Comparison of ENCODE assay signal across 7 mouse cellular contexts in the genomic region with DNA sequence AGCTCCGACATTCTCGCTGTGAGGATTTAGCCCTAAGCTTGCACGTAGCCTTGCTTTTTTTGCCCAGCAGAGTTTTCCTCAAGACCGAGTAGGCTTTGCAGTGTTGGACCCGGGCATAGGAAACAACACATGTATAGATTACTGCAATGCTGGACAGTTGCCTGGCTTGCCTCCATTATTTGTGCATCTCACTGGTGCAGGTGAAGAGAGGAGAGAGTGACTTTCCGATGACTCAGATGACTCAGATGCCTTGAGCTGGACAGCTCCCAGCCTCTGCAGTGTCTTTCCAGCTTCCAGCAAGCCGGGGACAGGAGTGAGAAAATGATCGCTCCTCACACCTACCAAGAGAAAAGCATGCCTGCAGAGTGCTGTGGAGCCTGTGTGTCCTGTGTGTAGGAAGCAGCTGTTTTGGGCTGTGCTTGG. TPM values are rescaled to one million over a fixed set of nuclear protein-coding genes. Genes with fewer than 3 reads are reported as not detected.
DNase-seq lines count a peak whose midpoint lies in the region; ATAC-seq and TF ChIP-seq lines count a peak whose summit lies in the region.

No protein-coding gene starts in this region.

- 30% methylated on average over 8 of the region's 8 CpGs for WGBS in hindbrain, embryonic 16.5 days
- 47% methylated on average over 8 of the region's 8 CpGs for WGBS in hindbrain, embryonic 13.5 days

- H3K4me3 ChIP-seq in hindbrain, embryonic 16.5 days (ENCODE audit: low read length) = no peak overlapping the region
- no peak overlapping the region for H3K4me3 ChIP-seq in hindbrain, embryonic 13.5 days
- H3K4me3 ChIP-seq in E14TG2a.4 (replicated peaks; ENCODE audit: low read length) = peak overlapping the region; percentile 49
- H3K4me3 ChIP-seq in ES-E14 (ENCODE audit: insufficient read depth in 1 of 2, low read depth in 1 of 2, low read length in 2 of 2, poor library complexity in 1 of 2, severe bottlenecking in 1 of 2) = no peak overlapping the region

- 0 out of 2 replicates have a peak, but pooled peaks have one; percentile 6 for ATAC-seq in hindbrain, embryonic 16.5 days
- ATAC-seq in hindbrain, embryonic 13.5 days (ENCODE audit: low FRiP score) = no peak

- H3K4me1 ChIP-seq in hindbrain, embryonic 16.5 days (ENCODE audit: control insufficient read depth, insufficient read depth, low read depth, low read length) = no peaks in the 10 kb centered on the region
- 0 out of 2 replicates have a peak, but pooled peaks cover 4% of the 10 kb centered on the region for H3K4me1 ChIP-seq in hindbrain, embryonic 13.5 days (replicated peaks)
- H3K4me1 ChIP-seq in E14TG2a.4 (replicated peaks; ENCODE audit: low read depth, low read length) (peaks cover 95% of the 10 kb centered on the region), ES-E14 (ENCODE audit: control insufficient read depth in 2 of 2, insufficient read depth in 2 of 2, low read length in 2 of 2, poor library complexity in 1 of 2) (peaks cover 7 to 20% of the 10 kb centered on the region in 2 experiments)

- no peak overlapping the region for H3K9ac ChIP-seq in hindbrain, embryonic 16.5 days (ENCODE audit: low read depth, low read length)
- no peak overlapping the region for H3K9ac ChIP-seq in hindbrain, embryonic 13.5 days
- H3K9ac ChIP-seq in ES-E14 (ENCODE audit: insufficient read depth, low read depth, low read length, poor library complexity, severe bottlenecking) = no peak overlapping the region

- H3K36me3 ChIP-seq in hindbrain, embryonic 16.5 days (ENCODE audit: control insufficient read depth, insufficient read depth, low read length) = no peaks in the 10 kb centered on the region
- H3K36me3 ChIP-seq in hindbrain, embryonic 13.5 days = no peaks in the 10 kb centered on the region
- H3K36me3 ChIP-seq in E14TG2a.4 (ENCODE audit: insufficient read depth, low read length) = peaks cover 85% of the 10 kb centered on the region
- peaks cover 33% of the 10 kb centered on the region for H3K36me3 ChIP-seq in ES-E14 (ENCODE audit: control insufficient read depth, insufficient read depth, low read length, poor library complexity, severe bottlenecking)

- DNase-seq in ES-E14 (ENCODE audit: low read depth, low spot score) = no peak
- peak; percentile 61 for DNase-seq in gastrocnemius, postnatal 25 days
- no peak for DNase-seq in ovary, postnatal 36 days (ENCODE audit: low spot score)
- no peak for DNase-seq in thymus, adult 18-20 months

- H3K4me2 ChIP-seq in hindbrain, embryonic 16.5 days (ENCODE audit: low read length) = no peak overlapping the region
- H3K4me2 ChIP-seq in hindbrain, embryonic 13.5 days = no peak overlapping the region

- H3K9me3 ChIP-seq in hindbrain, embryonic 16.5 days (ENCODE audit: control insufficient read depth, low read length) = no peaks in the 10 kb centered on the region
- no peaks in the 10 kb centered on the region for H3K9me3 ChIP-seq in hindbrain, embryonic 13.5 days
- H3K9me3 ChIP-seq in E14TG2a.4 (ENCODE audit: low read length) (no peaks in the 10 kb centered on the region), ES-E14 (ENCODE audit: control insufficient read depth, insufficient read depth, low read depth, low read length) (no peaks in the 10 kb centered on the region)

- H3K27me3 ChIP-seq in hindbrain, embryonic 16.5 days (replicated peaks; ENCODE audit: control insufficient read depth, insufficient read depth, low read length) = no peaks in the 10 kb centered on the region
- no peaks in the 10 kb centered on the region for H3K27me3 ChIP-seq in hindbrain, embryonic 13.5 days
- no peaks in the 10 kb centered on the region for H3K27me3 ChIP-seq in E14TG2a.4 (ENCODE audit: insufficient read depth, low read length)

- H3K27ac ChIP-seq in hindbrain, embryonic 16.5 days (ENCODE audit: low read depth, low read length) = no peak overlapping the region
- no peak overlapping the region for H3K27ac ChIP-seq in hindbrain, embryonic 13.5 days
- H3K27ac ChIP-seq in ES-E14 (ENCODE audit: insufficient read depth, low read depth, low read length, poor library complexity, severe bottlenecking) = no peak overlapping the region

- in situ Hi-C loops in ES-E14 (cut with MboI; ENCODE audit: low sequenced_read_pairs in 2 of 2, unreplicated experiment in 2 of 2) = no loop called here

- no peak for TF ChIP-seq CTCF in E14TG2a.4 (conservative IDR thresholded peaks at IDR 0.05; ENCODE audit: low read length)

TF ChIP-seq in ES-E14, 5 proteins besides CTCF, POLR2A, EP300 and RAD21:
- 0 out of 2 replicates have a peak, but pooled peaks have one; percentile 15 for TF ChIP-seq CHD2 (IDR thresholded peaks at IDR 0.05; ENCODE audit: low read depth, low read length)
- TF ChIP-seq MAFK (IDR thresholded peaks at IDR 0.05; ENCODE audit: insufficient read depth, low read depth, low read length) = peak; percentile 76
- TF ChIP-seq ZC3H11A (IDR thresholded peaks at IDR 0.05; ENCODE audit: borderline replicate concordance, low read depth, low read length) = no peak

RNA-seq across cellular contexts. Expression of a gene that starts 21.4 kb away (rescaled TPM):
- 3.8 and 4.9 TPM in 2 replicates for polyA plus RNA-seq in hindbrain, embryonic 16.5 days (2015; fragmentation: Nextera tagmentation; extraction: Ambion mirVana)
- polyA plus RNA-seq in hindbrain, embryonic 13.5 days (2015; fragmentation: Nextera tagmentation; extraction: Ambion mirVana) = 1.4 and 1.8 TPM in 2 replicates
- total RNA-seq in ES-E14 (2012; rRNA removed) = 90.8 and 173 TPM in 2 replicates
- 100 to 1,000 TPM in 1 of 2 experiments, 10 to 100 TPM in 1; 98.1 to 101 TPM for total RNA-seq in gastrocnemius, postnatal 25 days (2021)
